Mouse (Mus musculus) myocyte (in vitro differentiated cells): ENCODE measurements around the gene Fat2. TPM values are rescaled to one million over a fixed set of nuclear protein-coding genes. Genes with fewer than 3 reads are reported as not detected.

Experiments
- H3K27me3 ChIP-seq: one replicate; pipeline ENCODE4 v1.6.1; 2011; ENCODE audit not compliant: control insufficient read depth, insufficient read depth, insufficient read length
- H3K36me3 ChIP-seq: one replicate; pipeline ENCODE4 v1.6.1; 2011; ENCODE audit not compliant: control insufficient read depth, insufficient read depth
- H3K4me2 ChIP-seq: one replicate; pipeline ENCODE4 v1.6.1; 2011; ENCODE audit warnings: low read depth, control low read depth
- H3K4me3 ChIP-seq: one replicate; pipeline ENCODE4 v1.5.1; 2011; ENCODE audit warnings: mild to moderate bottlenecking, control low read depth, moderate library complexity
- H3K79me2 ChIP-seq: one replicate; pipeline ENCODE4 v1.6.1; 2011; ENCODE audit not compliant: control insufficient read depth, insufficient read depth
- H3ac ChIP-seq: one replicate; pipeline ENCODE4 v1.6.1; 2011; ENCODE audit not compliant: control insufficient read depth, insufficient read length
- CEBPB ChIP-seq: IDR thresholded peaks from 2 replicates; pipeline ENCODE4 v1.6.1; 2011; ENCODE audit warnings: mild to moderate bottlenecking, moderate library complexity; ENCODE audit not compliant: poor library complexity, insufficient read depth, severe bottlenecking
- E2F4 ChIP-seq: IDR thresholded peaks from one replicate; pipeline ENCODE4 v1.6.1; 2011; ENCODE audit warnings: mild to moderate bottlenecking, control low read depth, moderate library complexity; ENCODE audit not compliant: insufficient read depth
- MAX ChIP-seq: IDR thresholded peaks from one replicate; pipeline ENCODE4 v1.6.1; 2011; ENCODE audit warnings: low read depth, mild to moderate bottlenecking, control low read depth
- MYOD1 ChIP-seq, 3 experiments: IDR thresholded peaks; one replicate each; pipeline ENCODE4 v1.6.1; 2011; ENCODE audit warnings: control low read depth in 2 of 3, low read depth in 2 of 3, mild to moderate bottlenecking in 2 of 3, moderate library complexity in 1 of 3; ENCODE audit not compliant: insufficient read length in 2 of 3, control insufficient read depth in 1 of 3
- MYOG ChIP-seq, 3 experiments: IDR thresholded peaks; one replicate each; pipeline ENCODE4 v1.6.1; 2011; ENCODE audit warnings: control low read depth in 2 of 3, low read depth in 2 of 3, mild to moderate bottlenecking in 2 of 3; ENCODE audit not compliant: insufficient read length in 2 of 3, control insufficient read depth in 1 of 3, insufficient read depth in 1 of 3
- POLR2A ChIP-seq: IDR thresholded peaks from one replicate; pipeline ENCODE4 v1.6.1; 2011; ENCODE audit warnings: low read depth, mild to moderate bottlenecking, control low read depth, moderate library complexity; ENCODE audit not compliant: insufficient read length
- POLR2AphosphoS2 ChIP-seq: IDR thresholded peaks from one replicate; pipeline ENCODE4 v1.6.1; 2011; ENCODE audit warnings: low read depth, control low read depth; ENCODE audit not compliant: insufficient read length
- REST ChIP-seq: IDR thresholded peaks from one replicate; pipeline ENCODE4 v1.6.1; 2011; ENCODE audit warnings: mild to moderate bottlenecking, control low read depth, moderate library complexity; ENCODE audit not compliant: insufficient read depth, insufficient read length
- SRF ChIP-seq: IDR thresholded peaks from one replicate; pipeline ENCODE4 v1.6.1; 2011; ENCODE audit warnings: low read depth; ENCODE audit not compliant: control insufficient read depth, insufficient read length
- TCF12 ChIP-seq: IDR thresholded peaks from one replicate; pipeline ENCODE4 v1.6.1; 2011; ENCODE audit warnings: mild to moderate bottlenecking, control low read depth; ENCODE audit not compliant: poor library complexity, insufficient read depth, severe bottlenecking
- TCF3 ChIP-seq: IDR thresholded peaks from one replicate; pipeline ENCODE4 v1.6.1; 2011; ENCODE audit warnings: low read depth, control low read depth; ENCODE audit not compliant: insufficient read length
- USF1 ChIP-seq: IDR thresholded peaks from one replicate; pipeline ENCODE4 v1.6.1; 2011; ENCODE audit warnings: low read depth, mild to moderate bottlenecking, control low read depth, moderate library complexity
- polyA plus RNA-seq: library from polyadenylated mRNA; unstranded; fragments of >200 nt; fragmentation: generic; extraction: Trizol; gene quantifications from one replicate; pipeline ENCODE4 v1.2.1, GENCODE M21; 2012; ENCODE audit warnings: missing spikeins

Gene Fat2
- 0.06 TPM for polyA plus RNA-seq

- H3K79me2 ChIP-seq = no peaks in the 10 kb centered on the region
- H3ac ChIP-seq = no peak within 1 kb of the TSS
- TF ChIP-seq TCF3 = no peak
- no peak for TF ChIP-seq SRF
- no peak for TF ChIP-seq CEBPB
- TF ChIP-seq TCF12 = no peak
- no peak for TF ChIP-seq POLR2A
- TF ChIP-seq REST = no peak
- no peak for TF ChIP-seq E2F4
- TF ChIP-seq MYOD1 (IDR thresholded peaks at IDR 0.05; ENCODE audit: control insufficient read depth in 1 of 3, insufficient read length in 2 of 3, low read depth in 2 of 3) = no peak
- no peak for TF ChIP-seq USF1
- no peak for TF ChIP-seq MYOG (IDR thresholded peaks at IDR 0.05; ENCODE audit: control insufficient read depth in 1 of 3, insufficient read depth in 1 of 3, insufficient read length in 2 of 3, low read depth in 2 of 3)
- no peak for TF ChIP-seq MAX
- no peak for TF ChIP-seq POLR2AphosphoS2
- peaks cover 35% of the 10 kb centered on the region for H3K27me3 ChIP-seq
- no peak within 1 kb of the TSS for H3K4me3 ChIP-seq
- H3K4me2 ChIP-seq = no peak within 1 kb of the TSS
- H3K36me3 ChIP-seq = no peaks in the 10 kb centered on the region
Measured at GRCm38 (mm10) chr11:55336101-55336891, at the start of gene Fat2. TSS of gene Fat2 (minus strand) at chr11:55336564.

GRCm38 (mm10) chr11:55383463-55384045 lies 47.2 kb upstream of the Fat2 start:
- Histone ChIP-seq H3K36me3 (no peaks in the 10 kb centered on the region), H3K4me3 (no peak overlapping the region)
- TF ChIP-seq SRF (no peak), MAX (no peak), MYOD1 (IDR thresholded peaks at IDR 0.05; ENCODE audit: control insufficient read depth in 1 of 3, insufficient read length in 2 of 3, low read depth in 2 of 3) (no peak), TCF12 (no peak), MYOG (IDR thresholded peaks at IDR 0.05; ENCODE audit: control insufficient read depth in 1 of 3, insufficient read depth in 1 of 3, insufficient read length in 2 of 3, low read depth in 2 of 3) (no peak), TCF3 (no peak), CEBPB (no peak), POLR2A (no peak), REST (no peak), E2F4 (no peak), POLR2AphosphoS2 (no peak), USF1 (no peak)

GRCm38 (mm10) chr11:55380908-55381307 lies 44.5 kb upstream of the Fat2 start:
- H3ac ChIP-seq = no peak overlapping the region
- H3K4me3 ChIP-seq = no peak overlapping the region
- no peak overlapping the region for H3K4me2 ChIP-seq
- H3K36me3 ChIP-seq = no peaks in the 10 kb centered on the region
- TF ChIP-seq TCF3 = no peak
- TF ChIP-seq TCF12 = no peak
- TF ChIP-seq E2F4 = no peak
- no peak for TF ChIP-seq USF1
- TF ChIP-seq POLR2AphosphoS2 = no peak
- H3K79me2 ChIP-seq = no peaks in the 10 kb centered on the region
- no peaks in the 10 kb centered on the region for H3K27me3 ChIP-seq

More at GRCm38 (mm10) chr11:55383463-55384045, 47.2 kb upstream of the Fat2 start:
- Histone ChIP-seq H3K27me3 (no peaks in the 10 kb centered on the region), H3K4me2 (no peak overlapping the region), H3K79me2 (no peaks in the 10 kb centered on the region), H3ac (no peak overlapping the region)

GRCm38 (mm10) chr11:55378371-55378770 lies 42.0 kb upstream of the Fat2 start:
- no peaks in the 10 kb centered on the region for H3K79me2 ChIP-seq
- H3ac ChIP-seq = no peak overlapping the region
- no peaks in the 10 kb centered on the region for H3K27me3 ChIP-seq
- no peaks in the 10 kb centered on the region for H3K36me3 ChIP-seq
- TF ChIP-seq POLR2A (no peak), USF1 (no peak), SRF (no peak), POLR2AphosphoS2 (no peak), E2F4 (no peak), MYOG (IDR thresholded peaks at IDR 0.05; ENCODE audit: control insufficient read depth in 1 of 3, insufficient read depth in 1 of 3, insufficient read length in 2 of 3, low read depth in 2 of 3) (peak in 2 of 3 experiments; percentile 27 to 75), REST (no peak), CEBPB (no peak), TCF12 (peak; percentile 52), TCF3 (no peak), MAX (no peak), MYOD1 (IDR thresholded peaks at IDR 0.05; ENCODE audit: control insufficient read depth in 1 of 3, insufficient read length in 2 of 3, low read depth in 2 of 3) (peak in 2 of 3 experiments; percentile 35 to 87)
- H3K4me2 ChIP-seq = peak overlapping the region; percentile 68
- H3K4me3 ChIP-seq = no peak overlapping the region
